Mouse (Mus musculus): ENCODE measurements around the gene Rasgrp2.

DNA sequence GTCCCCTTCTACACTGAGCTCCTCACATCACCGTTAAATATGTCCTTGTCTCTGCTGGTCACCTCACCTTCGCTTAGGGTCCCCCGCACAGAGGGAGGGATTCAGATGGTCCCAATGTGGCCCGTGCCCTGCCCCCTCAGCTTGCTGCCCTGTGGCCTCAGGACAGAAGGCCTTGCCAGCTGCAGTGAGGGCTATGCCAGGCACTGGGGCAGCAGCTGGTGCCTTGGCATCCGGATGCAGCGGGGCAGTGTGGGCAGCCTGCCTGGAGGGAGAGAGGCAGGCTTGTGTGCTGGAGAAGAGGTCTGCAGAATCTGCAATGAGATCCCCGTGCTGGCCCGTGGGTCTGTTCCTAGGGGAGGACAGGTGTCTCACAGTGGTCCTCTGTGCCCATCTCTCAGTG is 54.2 kb downstream of the Rasgrp2 start:
- TF ChIP-seq MYB (IDR thresholded peaks at IDR 0.05; ENCODE audit: low read depth, low read length) (no peak), BHLHE40 (IDR thresholded peaks at IDR 0.05; ENCODE audit: borderline replicate concordance, low read depth, low read length) (no peak), EP300 (IDR thresholded peaks at IDR 0.05; ENCODE audit: low read depth in 1 of 2, low read length in 2 of 2) (no peak), POLR2A (IDR thresholded peaks at IDR 0.05; ENCODE audit: control insufficient read depth in 1 of 2, insufficient read depth in 1 of 2, low read depth in 1 of 2, low read length in 2 of 2, poor library complexity in 1 of 2) (no peak), ZMIZ1 (IDR thresholded peaks at IDR 0.05; ENCODE audit: low read depth, low read length) (no peak), CTCF (IDR thresholded peaks at IDR 0.05 in 2 of 3, conservative IDR thresholded peaks at IDR 0.05 in 1 of 3; ENCODE audit: control insufficient read depth in 1 of 3, insufficient read depth in 1 of 3, low read depth in 2 of 3, low read length in 3 of 3, poor library complexity in 1 of 3, severe bottlenecking in 1 of 3) (no peak), E2F4 (IDR thresholded peaks at IDR 0.05; ENCODE audit: borderline replicate concordance, low read depth, low read length) (no peak), JUND (IDR thresholded peaks at IDR 0.05; ENCODE audit: low read depth, low read length) (no peak), TBP (IDR thresholded peaks at IDR 0.05; ENCODE audit: low read depth, low read length) (no peak), GABPA (IDR thresholded peaks at IDR 0.05; ENCODE audit: low read depth, low read length) (no peak)
